Mouse (Mus musculus): ENCODE measurements at regions not wholly inside any gene's neighbourhood (a gene's known extent, or its start where the extent isn't known, plus 50 kb on each side); places are given as distances from the start of the nearest gene placed in this dataset.
A peak's percentile ranks its signal among the peaks of the same experiment; 100 is the strongest.

- TF ChIP-seq CTCF (IDR thresholded peaks at IDR 0.05; ENCODE audit: borderline replicate concordance, insufficient read depth, low read depth, low read length) (peak; percentile 80), POLR2A (IDR thresholded peaks at IDR 0.05; ENCODE audit: borderline replicate concordance, insufficient read depth, low read length) (no peak)
- no peaks in the 10 kb centered on the region for H3K27me3 ChIP-seq (ENCODE audit: control insufficient read depth, insufficient read depth, low read length)
Observed at GRCm38 (mm10) chr12:32291962-32292748, 83.7 kb upstream of the Pik3cg start.

GRCm38 (mm10) chr12:32292749-32293128 lies 84.3 kb upstream of the Pik3cg start:
- DNase-seq: no peak
- WGBS: 59% methylated on average over 5 of the region's 5 CpGs
- no peak for TF ChIP-seq POLR2A (IDR thresholded peaks at IDR 0.05; ENCODE audit: borderline replicate concordance, insufficient read depth, low read length)
- TF ChIP-seq CTCF (IDR thresholded peaks at IDR 0.05; ENCODE audit: borderline replicate concordance, insufficient read depth, low read depth, low read length): no peak
- no peaks in the 10 kb centered on the region for H3K27me3 ChIP-seq (ENCODE audit: control insufficient read depth, insufficient read depth, low read length)
- H3K4me1 ChIP-seq (ENCODE audit: control insufficient read depth, insufficient read depth, low read length): no peaks in the 10 kb centered on the region
- H3K27ac ChIP-seq (ENCODE audit: insufficient read depth, low read length): no peak overlapping the region
- no peak overlapping the region for H3K4me3 ChIP-seq (replicated peaks; ENCODE audit: insufficient read depth, low read depth, low read length)

More at GRCm38 (mm10) chr12:32291962-32292748, 83.7 kb upstream of the Pik3cg start:
- no peak overlapping the region for H3K27ac ChIP-seq (ENCODE audit: insufficient read depth, low read length)
- peak overlapping the region; percentile 63 for H3K4me3 ChIP-seq (replicated peaks; ENCODE audit: insufficient read depth, low read depth, low read length)
- WGBS: 26% methylated on average over 18 of the region's 18 CpGs
- no peaks in the 10 kb centered on the region for H3K4me1 ChIP-seq (ENCODE audit: control insufficient read depth, insufficient read depth, low read length)
- DNase-seq: peak; percentile 18 to 46

GRCm38 (mm10) chr12:32297431-32297830 lies 81.1 kb upstream of the Ccdc71l start:
- TF ChIP-seq POLR2A (IDR thresholded peaks at IDR 0.05; ENCODE audit: borderline replicate concordance, insufficient read depth, low read length): no peak
- no peak for TF ChIP-seq CTCF (IDR thresholded peaks at IDR 0.05; ENCODE audit: borderline replicate concordance, insufficient read depth, low read depth, low read length)
- no peaks in the 10 kb centered on the region for H3K27me3 ChIP-seq (ENCODE audit: control insufficient read depth, insufficient read depth, low read length)
- H3K4me1 ChIP-seq (ENCODE audit: control insufficient read depth, insufficient read depth, low read length): no peaks in the 10 kb centered on the region
- no peak overlapping the region for H3K4me3 ChIP-seq (replicated peaks; ENCODE audit: insufficient read depth, low read depth, low read length)
- no peak overlapping the region for H3K27ac ChIP-seq (ENCODE audit: insufficient read depth, low read length)
- 94% methylated on average over 7 of the region's 7 CpGs for WGBS
- DNase-seq: no peak

- Histone ChIP-seq H3K27me3 (ENCODE audit: control insufficient read depth, insufficient read depth, low read length) (no peaks in the 10 kb centered on the region), H3K4me3 (replicated peaks; ENCODE audit: insufficient read depth, low read depth, low read length) (no peak overlapping the region), H3K4me1 (ENCODE audit: control insufficient read depth, insufficient read depth, low read length) (no peaks in the 10 kb centered on the region), H3K27ac (ENCODE audit: insufficient read depth, low read length) (no peak overlapping the region)
- TF ChIP-seq POLR2A (IDR thresholded peaks at IDR 0.05; ENCODE audit: borderline replicate concordance, insufficient read depth, low read length): no peak
- TF ChIP-seq CTCF (IDR thresholded peaks at IDR 0.05; ENCODE audit: borderline replicate concordance, insufficient read depth, low read depth, low read length): no peak
- 86% methylated on average over 2 of the region's 2 CpGs for WGBS
- no peak for DNase-seq
Observed at GRCm38 (mm10) chr12:32299714-32300113, 78.8 kb upstream of the Ccdc71l start.

- no peaks in the 10 kb centered on the region for H3K27me3 ChIP-seq (ENCODE audit: control insufficient read depth, insufficient read depth, low read length)
- H3K27ac ChIP-seq (ENCODE audit: insufficient read depth, low read length): no peak overlapping the region
- no peak overlapping the region for H3K4me3 ChIP-seq (replicated peaks; ENCODE audit: insufficient read depth, low read depth, low read length)
- H3K4me1 ChIP-seq (ENCODE audit: control insufficient read depth, insufficient read depth, low read length): no peaks in the 10 kb centered on the region
- no peak for TF ChIP-seq POLR2A (IDR thresholded peaks at IDR 0.05; ENCODE audit: borderline replicate concordance, insufficient read depth, low read length)
- no peak for TF ChIP-seq CTCF (IDR thresholded peaks at IDR 0.05; ENCODE audit: borderline replicate concordance, insufficient read depth, low read depth, low read length)
- DNase-seq: no peak
- WGBS: 93% methylated on average over 5 of the region's 5 CpGs
Observed at GRCm38 (mm10) chr12:32305736-32306135, 72.8 kb upstream of the Ccdc71l start.

GRCm38 (mm10) chr12:32306326-32306725 lies 72.2 kb upstream of the Ccdc71l start:
- Histone ChIP-seq H3K4me1 (ENCODE audit: control insufficient read depth, insufficient read depth, low read length) (no peaks in the 10 kb centered on the region), H3K4me3 (replicated peaks; ENCODE audit: insufficient read depth, low read depth, low read length) (no peak overlapping the region), H3K27ac (ENCODE audit: insufficient read depth, low read length) (no peak overlapping the region), H3K27me3 (ENCODE audit: control insufficient read depth, insufficient read depth, low read length) (no peaks in the 10 kb centered on the region)
- TF ChIP-seq CTCF (IDR thresholded peaks at IDR 0.05; ENCODE audit: borderline replicate concordance, insufficient read depth, low read depth, low read length) (no peak), POLR2A (IDR thresholded peaks at IDR 0.05; ENCODE audit: borderline replicate concordance, insufficient read depth, low read length) (no peak)
- 94% methylated on average over 4 of the region's 4 CpGs for WGBS
- DNase-seq: no peak

- 68% methylated on average over 9 of the region's 9 CpGs for WGBS
- no peak for TF ChIP-seq CTCF (IDR thresholded peaks at IDR 0.05; ENCODE audit: borderline replicate concordance, insufficient read depth, low read depth, low read length)
- TF ChIP-seq POLR2A (IDR thresholded peaks at IDR 0.05; ENCODE audit: borderline replicate concordance, insufficient read depth, low read length): no peak
- no peak for DNase-seq
- Histone ChIP-seq H3K27me3 (ENCODE audit: control insufficient read depth, insufficient read depth, low read length) (no peaks in the 10 kb centered on the region), H3K27ac (ENCODE audit: insufficient read depth, low read length) (no peak overlapping the region), H3K4me3 (replicated peaks; ENCODE audit: insufficient read depth, low read depth, low read length) (no peak overlapping the region), H3K4me1 (ENCODE audit: control insufficient read depth, insufficient read depth, low read length) (no peaks in the 10 kb centered on the region)
Observed at GRCm38 (mm10) chr12:32307280-32308006, 71.1 kb upstream of the Ccdc71l start.

Measured in cerebellum, adult 2 months (tissue).